Mouse (Mus musculus) erythroblast, adult 5-6 weeks (primary cell): ENCODE data around the gene Sema5a. TPM values are rescaled to one million over a fixed set of nuclear protein-coding genes. Genes with fewer than 3 reads are reported as not detected.

Source experiments
- ATAC-seq: replicated peaks from 2 replicates; pipeline ENCODE4 v1.8.0; 2016; ENCODE audit warnings: moderate number of reproducible peaks, mild to moderate bottlenecking, moderate TSS enrichment, inconsistent platforms; ENCODE audit not compliant: poor library complexity, low FRiP score, severe bottlenecking
- total RNA-seq, 2 experiments: library from RNA; stranded (forward) in 1 of 2; stranded (reverse) in 1 of 2; fragments of 150-400 nt in 1 of 2; fragments of 200-764, 138-1000 nt in 1 of 2; gene quantifications; 2 replicates each; pipeline versions ENCODE4 v1.2.3 to v1.2.4; 2015 to 2017; ENCODE audit warnings: low replicate concordance in 2 of 2

Sema5a gene
- total RNA-seq, 2 experiments from 2014 or later: not detected

DNA sequence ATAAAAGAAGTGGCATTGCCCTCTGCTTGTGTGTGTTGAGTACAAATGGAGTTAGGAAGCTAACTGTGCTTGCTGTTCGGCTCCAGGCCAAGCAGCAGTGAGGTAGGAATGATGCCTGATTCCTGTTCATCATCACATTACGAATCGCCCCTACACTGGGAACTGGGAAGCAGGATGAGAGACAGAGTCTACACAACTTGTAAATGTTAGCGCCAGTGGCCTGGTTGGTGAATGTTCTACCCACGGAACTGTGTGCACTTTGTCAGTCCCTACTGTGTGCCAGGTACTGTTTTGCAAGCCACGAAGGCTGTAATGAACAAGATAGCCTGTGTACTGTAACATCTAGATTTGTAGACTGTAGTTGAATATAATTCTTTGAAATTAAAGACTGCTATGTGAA lies 352.0 kb downstream of the Sema5a start:
- no peak for ATAC-seq

DNA sequence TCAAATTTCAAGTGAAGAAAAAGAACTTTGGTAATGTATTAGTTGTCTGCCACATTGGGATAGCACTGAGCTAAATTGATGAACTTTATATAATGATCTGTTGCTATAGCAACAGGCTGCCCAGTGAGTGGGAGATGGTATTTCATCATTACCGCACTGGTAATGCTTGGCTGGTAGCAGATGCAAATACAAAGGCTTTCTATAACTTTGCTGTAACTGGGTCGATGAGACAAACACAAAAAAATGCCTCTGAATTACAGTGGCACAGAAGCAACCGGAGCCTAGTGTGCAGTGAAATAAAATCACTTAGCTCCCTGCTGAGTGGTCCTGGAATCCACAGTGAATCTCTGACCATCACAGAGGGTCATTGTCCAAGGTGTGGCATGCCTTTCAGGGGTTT lies 352.6 kb downstream of the Sema5a start:
- no peak for ATAC-seq

DNA sequence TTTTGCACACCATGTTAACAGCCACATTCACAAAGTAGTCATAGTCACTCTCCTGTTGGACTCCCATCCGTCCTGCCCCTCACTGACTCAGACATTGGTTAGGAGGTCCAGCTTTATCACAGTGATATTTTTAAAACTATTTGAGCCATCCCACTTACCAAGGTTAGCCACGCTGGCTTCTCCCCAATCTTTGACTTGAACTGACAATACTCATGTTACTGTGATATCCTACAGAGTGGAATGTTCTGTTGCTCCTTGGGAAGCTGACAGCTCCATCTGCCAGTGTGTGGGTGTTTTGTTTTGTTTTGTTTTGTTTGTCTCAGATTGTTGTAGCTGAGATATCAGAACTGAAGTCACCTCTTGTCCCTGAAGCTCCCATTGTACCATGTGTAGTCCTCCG lies 362.6 kb downstream of the Sema5a start:
- ATAC-seq: no peak

DNA sequence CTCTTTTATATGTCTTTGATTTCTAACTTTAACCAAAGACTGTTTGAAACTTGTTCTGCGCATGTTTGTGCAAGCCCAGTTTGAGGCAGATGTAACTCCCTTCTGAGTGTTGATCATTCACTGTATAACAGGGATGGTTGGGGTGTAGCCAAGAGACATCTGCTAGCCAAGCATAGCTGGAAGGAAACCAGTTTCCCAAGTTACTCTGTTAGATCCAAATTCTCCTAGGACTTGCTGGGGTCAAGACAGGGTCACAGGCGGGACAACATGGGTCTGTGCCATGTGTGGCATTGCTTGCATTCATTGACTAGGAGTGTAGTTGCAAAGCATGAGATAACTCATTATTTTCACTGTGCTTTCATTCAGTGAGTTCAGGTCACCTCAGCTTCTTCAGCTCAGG lies 366.2 kb downstream of the Sema5a start:
- no peak for ATAC-seq

DNA sequence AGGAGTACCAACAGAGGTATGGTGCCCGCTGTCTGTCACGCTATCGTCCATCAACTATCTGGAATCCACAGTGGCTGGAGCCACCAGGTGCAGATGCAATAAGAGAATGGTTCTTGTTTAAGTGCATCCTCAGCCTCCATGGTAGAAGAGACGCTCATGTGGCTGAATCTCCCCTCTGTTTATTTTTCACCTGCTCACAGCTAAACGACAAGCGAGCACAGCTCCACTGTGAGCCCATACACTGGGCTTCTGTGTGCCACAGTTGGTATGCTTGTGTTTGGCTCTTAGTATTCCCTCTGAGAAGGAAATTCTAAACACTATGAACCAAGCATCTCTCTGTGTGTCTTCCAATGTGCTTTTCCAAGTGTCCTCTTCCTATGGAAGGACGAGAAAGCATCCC lies 366.6 kb downstream of the Sema5a start:
- ATAC-seq: no peak

DNA sequence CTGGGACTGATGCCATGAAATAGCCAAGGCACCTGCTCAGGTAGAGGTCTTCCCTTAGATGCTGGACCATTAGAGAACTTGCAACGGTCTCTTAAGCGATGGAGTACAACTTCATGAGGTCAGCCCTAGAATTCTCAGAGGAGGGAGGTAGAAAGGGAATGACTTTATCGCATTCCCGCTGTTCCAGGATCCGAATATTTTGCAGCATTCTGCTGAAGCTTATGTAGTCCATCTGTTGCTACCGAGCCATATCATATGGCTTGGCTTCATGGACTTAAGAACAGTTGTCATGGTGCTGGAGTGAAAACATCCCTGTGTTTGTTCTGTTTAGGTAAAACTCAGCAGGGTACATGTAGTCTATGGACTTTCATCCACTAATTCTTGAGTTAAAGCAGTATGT lies 369.1 kb downstream of the Sema5a start:
- no peak for ATAC-seq

DNA sequence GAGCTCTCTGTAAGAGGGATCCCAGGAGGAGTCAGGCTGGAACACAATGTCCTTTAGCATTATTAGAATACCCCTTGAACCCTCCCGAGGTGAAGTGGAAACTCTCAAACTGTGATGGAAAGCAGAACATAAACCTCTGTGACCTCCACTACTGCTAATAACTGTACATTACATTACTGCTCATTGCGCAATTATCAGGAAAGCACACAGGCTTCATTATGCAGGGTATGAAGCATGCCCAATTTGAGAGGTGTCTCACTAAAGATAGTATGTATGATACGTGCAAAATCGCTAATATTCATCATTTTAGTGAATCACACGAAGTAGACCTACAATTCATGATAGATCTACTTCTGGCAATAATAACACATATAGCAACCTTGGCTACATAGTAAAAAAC lies 371.2 kb downstream of the Sema5a start:
- ATAC-seq: no peak

DNA sequence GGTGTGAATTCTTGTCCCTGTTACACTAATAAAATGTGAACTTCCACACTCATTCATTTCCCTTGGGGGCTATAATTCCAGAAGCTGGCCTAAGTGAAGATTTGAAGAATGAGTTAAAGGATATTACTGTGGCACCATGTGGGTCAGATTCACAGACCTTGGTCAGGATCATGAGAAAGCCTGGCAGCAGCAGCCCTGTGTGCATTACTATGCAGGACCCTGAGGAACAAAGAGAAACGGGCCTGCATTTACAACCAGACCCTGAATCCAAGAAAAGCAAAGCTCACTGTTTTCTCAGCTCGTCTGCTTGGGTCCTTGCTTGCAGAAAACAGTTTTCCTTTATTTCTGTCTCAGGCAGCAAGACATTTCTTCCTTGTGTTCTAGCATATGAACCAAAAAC lies 374.6 kb downstream of the Sema5a start:
- ATAC-seq: no peak

DNA sequence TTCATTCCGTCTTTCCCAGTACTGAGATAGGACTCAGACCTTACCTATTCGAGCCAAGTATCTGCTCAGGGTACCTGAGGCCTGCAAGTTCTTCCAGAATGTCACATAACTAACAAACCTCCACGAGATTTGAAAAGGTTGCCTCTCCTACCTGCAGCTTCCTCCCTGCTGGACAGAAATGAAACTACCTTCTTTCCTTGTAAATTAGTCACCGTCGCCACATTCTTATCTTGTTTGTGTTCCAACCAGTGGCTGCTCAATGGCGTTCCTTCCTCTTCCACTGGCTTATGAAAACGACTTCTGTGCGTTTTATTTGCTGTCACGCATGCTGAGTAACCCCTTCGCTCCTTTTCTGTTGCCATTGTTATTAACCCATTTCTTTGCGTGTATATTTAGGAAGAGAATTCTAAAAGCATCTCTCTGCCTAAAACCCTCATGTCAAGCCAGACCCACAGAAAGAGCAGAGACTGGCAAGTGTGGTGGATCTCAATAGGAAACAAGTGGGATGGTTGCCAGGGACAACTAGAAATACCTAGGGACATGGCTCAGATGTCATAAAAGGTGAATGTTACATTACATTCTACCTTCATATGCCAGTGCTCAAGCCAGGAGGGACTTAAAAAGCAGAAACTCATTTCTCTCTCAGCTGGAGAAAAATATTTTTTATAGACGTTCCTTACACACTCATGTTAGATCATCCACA lies 378.6 kb downstream of the Sema5a start:
- no peak for ATAC-seq

DNA sequence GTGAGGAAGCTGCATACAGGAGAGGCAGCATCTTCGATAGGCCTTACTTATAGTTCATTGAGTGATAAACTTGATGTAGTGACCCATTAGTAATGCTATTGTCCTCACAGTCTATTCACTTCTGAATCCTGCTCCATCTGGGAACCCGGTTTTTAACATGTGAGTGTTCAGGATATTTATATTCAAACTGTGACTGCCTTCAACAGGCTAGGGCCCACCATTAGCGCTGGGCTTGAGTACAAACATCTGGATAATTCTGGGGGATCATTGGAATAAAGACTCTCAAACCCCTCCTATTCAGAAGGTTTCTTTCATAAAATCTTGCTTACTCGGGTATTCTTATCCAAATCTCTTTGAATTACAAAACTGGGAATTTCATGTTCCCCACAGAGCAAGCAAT lies 379.5 kb downstream of the Sema5a start:
- no peak for ATAC-seq

DNA sequence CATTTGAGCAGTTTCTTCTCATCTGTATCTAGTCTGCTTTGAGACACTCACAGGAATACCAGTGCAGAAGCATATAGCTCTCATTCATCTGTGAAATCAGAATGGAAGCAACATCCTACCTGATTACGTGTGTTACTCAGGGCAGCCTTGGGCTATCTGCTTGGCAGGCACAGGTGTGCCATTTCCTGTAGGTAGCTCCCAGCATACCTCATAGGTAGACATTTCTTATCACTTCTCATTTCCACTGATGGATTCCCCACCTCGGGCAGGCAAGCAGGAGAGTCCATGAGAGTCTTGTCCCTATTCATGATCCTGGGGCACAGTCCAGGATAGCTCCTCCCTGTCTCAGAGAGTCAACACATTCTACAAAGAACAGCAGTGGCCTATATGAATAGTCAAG lies 381.4 kb downstream of the Sema5a start:
- ATAC-seq: no peak

DNA sequence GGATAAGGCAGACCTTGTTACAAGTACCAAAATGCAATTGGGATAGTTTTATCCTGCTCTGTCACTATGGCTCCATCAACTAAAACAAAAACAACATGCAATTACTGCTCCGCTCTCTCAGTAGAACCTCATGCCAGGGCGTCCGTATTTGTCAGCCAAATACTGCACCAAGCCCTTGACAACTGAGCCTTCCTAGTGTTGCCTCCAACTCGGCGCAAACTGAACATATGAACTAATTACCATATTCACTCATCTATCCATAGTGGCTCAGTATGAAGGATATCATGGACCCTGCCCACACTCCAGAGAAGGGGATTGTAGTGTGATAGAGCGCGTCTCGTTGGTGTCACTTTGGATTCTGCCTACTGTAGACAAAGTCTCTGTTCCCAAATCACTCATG lies 389.1 kb downstream of the Sema5a start:
- no peak for ATAC-seq

DNA sequence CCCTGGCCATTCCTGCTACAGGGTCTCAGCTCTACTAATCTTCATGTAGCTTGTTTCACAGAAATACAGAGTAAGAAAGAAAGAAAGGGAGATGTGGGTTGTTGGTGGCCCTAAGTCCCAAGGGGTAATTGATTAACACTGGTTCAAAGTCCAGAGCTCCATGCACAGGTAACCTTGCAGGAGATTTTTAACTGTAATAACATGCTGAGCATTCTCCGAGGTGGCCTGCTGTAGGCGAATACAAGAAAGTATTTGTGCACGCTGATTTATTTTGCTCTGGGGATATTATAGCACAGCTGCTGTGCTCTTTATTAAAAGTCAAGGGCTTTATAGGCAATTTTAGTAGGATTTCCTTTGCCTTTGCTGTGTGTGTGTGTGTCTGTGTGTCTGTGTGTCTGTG lies 393.3 kb downstream of the Sema5a start:
- ATAC-seq: no peak

DNA sequence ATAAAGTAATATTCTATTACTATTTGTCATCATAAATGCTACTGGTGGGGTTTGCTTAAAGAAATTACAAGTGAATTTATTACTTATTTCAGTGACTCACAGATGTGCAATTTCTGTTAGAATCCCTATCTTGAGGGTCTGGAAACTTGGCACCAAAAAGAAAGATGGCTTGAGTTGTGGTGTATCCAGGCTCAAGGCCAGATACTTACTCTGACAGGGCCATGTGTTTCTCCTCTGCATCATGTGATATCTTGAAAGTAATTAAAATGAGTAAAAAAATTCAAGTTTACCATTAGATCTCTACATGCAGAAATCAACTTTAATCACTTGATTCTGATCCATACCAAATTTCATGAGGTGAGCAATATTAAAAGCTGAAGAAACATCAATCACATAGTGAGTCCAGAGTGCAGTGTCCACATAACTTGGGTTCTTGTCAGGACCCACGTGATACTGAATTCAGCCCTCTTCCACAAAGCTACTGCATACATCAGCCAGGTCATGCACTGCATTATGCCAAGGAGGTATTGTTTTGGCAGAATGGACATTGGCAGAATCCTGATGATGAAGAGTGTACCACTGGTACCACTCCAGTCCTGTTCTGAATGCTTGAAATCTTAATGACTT lies 402.6 kb downstream of the Sema5a start:
- ATAC-seq: no peak

DNA sequence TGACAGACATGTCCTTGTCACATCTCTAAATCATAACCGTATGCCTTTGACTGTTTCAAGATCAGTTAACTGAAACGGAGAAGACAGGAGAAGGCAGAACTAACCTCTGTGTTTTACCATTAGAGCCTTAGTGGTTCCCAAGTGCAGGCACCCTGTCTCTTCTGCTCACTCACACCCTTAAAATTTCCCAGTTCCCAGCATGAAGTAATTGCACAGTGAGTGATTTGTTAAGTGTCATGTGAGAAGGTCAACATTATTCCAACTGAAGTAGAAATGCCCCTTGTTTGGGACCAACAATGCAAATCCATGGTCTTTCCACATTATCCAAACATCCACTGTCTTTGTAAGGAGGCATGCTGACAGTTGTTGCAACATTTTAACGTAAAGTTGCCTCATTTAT lies 409.4 kb downstream of the Sema5a start:
- ATAC-seq: no peak

DNA sequence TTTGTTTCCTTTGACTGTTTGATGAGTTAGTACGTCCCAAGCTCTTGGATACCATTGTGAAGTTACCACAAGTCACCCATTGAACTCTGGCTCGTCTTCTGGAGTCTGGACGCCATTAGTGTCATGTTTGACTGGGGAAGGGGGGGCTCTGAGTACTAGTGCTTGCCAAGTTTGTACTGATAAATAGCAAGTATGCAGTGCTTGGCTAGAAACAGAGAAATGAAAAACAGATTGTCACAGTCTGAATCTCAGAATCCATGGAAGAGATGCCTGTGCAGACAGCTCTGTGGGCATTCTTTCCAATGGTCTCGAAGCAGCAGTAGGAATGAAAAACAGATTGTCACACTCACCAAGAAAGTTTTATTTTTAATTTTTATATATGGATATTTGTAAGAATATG lies 411.4 kb downstream of the Sema5a start:
- no peak for ATAC-seq

DNA sequence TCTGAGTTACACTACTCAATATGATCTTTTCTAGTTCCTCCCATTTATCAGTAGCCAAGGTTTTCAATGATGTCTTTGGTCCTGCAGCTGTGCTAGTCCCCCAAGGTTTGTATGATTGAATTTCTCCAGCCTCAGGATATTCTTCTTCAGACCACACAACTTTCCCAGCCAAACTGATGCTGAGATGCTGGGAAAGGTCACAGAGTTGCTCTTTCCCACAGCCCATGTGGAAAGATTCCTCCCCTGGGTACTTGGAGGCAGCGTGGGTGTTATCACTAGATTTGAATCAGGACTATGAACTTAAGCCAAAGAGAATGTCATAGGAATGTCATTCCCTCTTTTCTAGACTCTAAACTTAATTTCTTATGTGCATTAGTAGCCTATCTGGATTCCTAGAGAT lies 431.8 kb downstream of the Sema5a start:
- no peak for ATAC-seq

DNA sequence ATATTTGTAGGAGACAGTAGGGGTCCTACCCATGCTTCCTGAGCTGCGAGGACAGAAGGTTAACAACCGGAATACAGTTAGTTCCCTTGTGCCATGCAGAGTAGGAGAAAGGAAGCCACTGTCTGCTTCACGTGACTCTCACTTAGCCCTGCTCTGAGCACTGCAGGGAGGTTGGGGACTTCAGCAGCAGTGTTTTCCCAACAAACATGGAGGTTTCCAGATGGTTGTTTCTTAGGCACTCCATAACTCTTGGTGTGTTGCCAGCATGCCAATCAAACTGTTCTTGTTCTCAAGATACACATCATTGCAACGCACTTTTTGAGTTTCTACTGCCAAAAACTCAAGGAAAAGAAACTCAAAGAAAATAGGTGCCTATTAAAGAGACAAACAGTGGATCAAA lies 440.5 kb downstream of the Sema5a start:
- no peak for ATAC-seq

DNA sequence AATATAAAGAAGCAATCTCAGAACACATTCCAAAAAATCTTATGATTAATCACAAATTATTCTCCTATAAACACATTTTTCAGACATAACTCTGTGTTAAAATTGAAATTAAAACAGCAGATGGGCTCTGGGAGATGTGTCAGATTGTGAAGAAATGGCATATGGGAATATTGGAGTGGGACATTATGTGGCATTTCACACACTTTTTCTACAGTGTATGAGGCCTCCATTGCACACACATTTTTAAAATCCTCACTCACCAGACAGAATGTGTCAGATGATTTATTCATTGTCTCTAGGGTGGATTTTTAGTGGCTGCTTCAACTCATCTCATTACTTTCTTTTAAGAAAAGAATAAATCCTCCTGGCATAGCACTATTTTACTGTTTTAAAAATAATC lies 446.4 kb downstream of the Sema5a start:
- ATAC-seq: no peak

DNA sequence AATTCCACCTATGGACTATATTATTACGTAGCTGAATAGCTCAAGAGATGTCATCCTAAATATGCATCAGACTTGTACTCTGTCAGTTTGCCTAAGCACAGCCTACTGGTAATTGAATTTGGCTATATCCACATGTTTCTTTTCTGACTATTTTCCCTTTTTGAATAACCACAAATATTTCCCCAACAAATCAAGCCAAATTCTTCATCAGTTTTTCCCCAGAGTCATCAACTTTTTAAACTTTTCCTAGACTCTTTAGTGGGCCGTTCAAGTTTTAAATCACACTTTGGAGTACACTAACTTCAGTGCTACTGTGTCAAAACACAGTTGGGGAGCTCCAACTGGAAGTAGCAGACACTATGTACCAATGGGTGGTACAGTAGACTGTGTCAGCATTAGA lies 448.4 kb downstream of the Sema5a start:
- no peak for ATAC-seq

DNA sequence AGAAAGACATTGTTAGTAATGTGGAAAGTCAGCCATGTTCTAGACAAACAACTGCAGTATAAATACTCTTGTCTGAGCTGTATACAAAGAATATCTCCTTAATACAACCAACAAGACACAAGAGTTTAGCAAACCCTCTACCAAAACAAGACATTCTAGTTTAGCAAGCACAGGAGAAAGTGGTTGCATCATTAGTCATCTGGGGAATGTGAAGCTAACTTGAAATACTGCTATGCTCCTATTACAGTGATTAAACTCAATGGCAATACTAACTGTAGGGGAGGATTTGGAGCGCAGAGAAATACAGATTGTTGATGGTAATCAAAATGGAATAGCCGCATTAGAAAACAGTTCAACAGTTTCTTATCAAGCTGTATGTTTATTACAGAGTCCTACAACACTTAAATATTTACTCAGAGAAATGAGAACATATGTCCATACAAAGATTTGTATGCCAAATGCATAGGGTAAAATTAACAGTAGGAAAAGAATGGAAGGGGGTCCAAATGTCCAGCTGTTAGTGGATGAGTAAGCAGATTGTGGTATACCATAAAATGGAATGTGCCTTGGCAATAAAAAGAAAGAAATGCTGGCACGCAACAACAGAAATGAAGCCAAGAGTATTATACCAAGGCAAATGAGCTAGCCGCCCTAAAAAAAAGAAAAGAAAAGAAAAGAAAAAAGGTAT lies 472.8 kb downstream of the Sema5a start:
- ATAC-seq: no peak
